Mouse (Mus musculus): ENCODE data around the gene Dmc1. TPM values are rescaled to one million over a fixed set of nuclear protein-coding genes. Genes with fewer than 3 reads are reported as not detected.
A peak's percentile ranks its signal among the peaks of the same experiment; 100 is the strongest.

The Dmc1 gene
- polyA plus RNA-seq, 1 experiment from 2014 or later = 1.8 TPM

DNA sequence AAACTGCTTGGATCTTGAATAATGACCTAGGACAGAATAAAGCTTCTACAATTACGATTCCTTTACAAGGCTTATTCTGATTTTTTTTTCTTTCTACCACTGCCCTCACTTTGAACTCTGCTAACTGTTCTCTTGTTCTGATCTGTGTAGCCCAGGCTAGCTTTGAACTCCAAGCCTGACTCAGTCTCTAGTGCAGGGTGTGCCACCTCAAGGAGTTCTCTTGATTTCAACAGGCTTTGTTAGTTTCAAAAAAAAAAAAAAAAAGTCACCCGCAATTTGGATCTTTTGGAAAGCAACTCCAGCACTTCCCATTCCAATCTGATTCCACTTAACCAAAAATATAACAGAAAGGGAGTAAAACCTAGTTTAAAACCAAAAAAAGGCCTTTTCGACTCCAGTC lies 59.4 kb downstream of the Dmc1 start:
- Histone ChIP-seq H3K4me1 (ENCODE audit: control insufficient read depth in 2 of 2, insufficient read depth in 2 of 2, low read length in 2 of 2) (peaks cover 7 to 18% of the 10 kb centered on the region in 2 experiments), H3K4me3 (ENCODE audit: control insufficient read depth in 1 of 2, insufficient read depth in 1 of 2, low read depth in 1 of 2, low read length in 2 of 2) (peak overlapping the region; percentile 97), H3K9me3 (ENCODE audit: control insufficient read depth, low read length) (no peaks in the 10 kb centered on the region), H3K27me3 (ENCODE audit: control insufficient read depth, insufficient read depth, low read length) (no peaks in the 10 kb centered on the region), H3K27ac (replicated peaks in 1 of 2; ENCODE audit: control insufficient read depth in 1 of 2, insufficient read depth in 1 of 2, low read depth in 2 of 2, low read length in 2 of 2) (peak overlapping the region; percentile 98 to 99), H3K36me3 (ENCODE audit: control insufficient read depth, insufficient read depth, low read length) (peaks cover 38% of the 10 kb centered on the region), H3K9ac (ENCODE audit: low read length) (peak overlapping the region; percentile 99), H3K4me2 (ENCODE audit: low read length) (peak overlapping the region; percentile 79)
- no peak for ATAC-seq (ENCODE audit: insufficient number of reproducible peaks, insufficient read depth, low FRiP score, low read depth)
- WGBS = 4% methylated on average over 3 of the region's 3 CpGs

- H3K27ac ChIP-seq (replicated peaks in 1 of 2; ENCODE audit: control insufficient read depth in 1 of 2, insufficient read depth in 1 of 2, low read depth in 2 of 2, low read length in 2 of 2) = no peak overlapping the region
- 85% methylated on average over 3 of the region's 3 CpGs for WGBS
Measured at GRCm38 (mm10) chr15:79543968-79544367, 60.9 kb downstream of the Dmc1 start.

GRCm38 (mm10) chr15:79533796-79534195 lies 71.1 kb downstream of the Dmc1 start:
- H3K27me3 ChIP-seq (ENCODE audit: control insufficient read depth, insufficient read depth, low read length) = no peaks in the 10 kb centered on the region
- WGBS = 88% methylated on average over 3 of the region's 3 CpGs
- H3K27ac ChIP-seq (replicated peaks in 1 of 2; ENCODE audit: control insufficient read depth in 1 of 2, insufficient read depth in 1 of 2, low read depth in 2 of 2, low read length in 2 of 2) = no peak overlapping the region; a peak in 1 of 4 replicates
- peaks cover 100% of the 10 kb centered on the region for H3K36me3 ChIP-seq (ENCODE audit: control insufficient read depth, insufficient read depth, low read length)
- H3K4me2 ChIP-seq (ENCODE audit: low read length) = no peak overlapping the region
- no peak overlapping the region for H3K4me3 ChIP-seq (ENCODE audit: control insufficient read depth in 1 of 2, insufficient read depth in 1 of 2, low read depth in 1 of 2, low read length in 2 of 2)
- no peaks in the 10 kb centered on the region for H3K9me3 ChIP-seq (ENCODE audit: control insufficient read depth, low read length)
- no peak overlapping the region for H3K9ac ChIP-seq (ENCODE audit: low read length)
- no peak for ATAC-seq (ENCODE audit: insufficient number of reproducible peaks, insufficient read depth, low FRiP score, low read depth)
- H3K4me1 ChIP-seq (ENCODE audit: control insufficient read depth in 2 of 2, insufficient read depth in 2 of 2, low read length in 2 of 2) = no peaks in the 10 kb centered on the region

More at GRCm38 (mm10) chr15:79543968-79544367, 60.9 kb downstream of the Dmc1 start:
- no peaks in the 10 kb centered on the region for H3K9me3 ChIP-seq (ENCODE audit: control insufficient read depth, low read length)
- H3K4me1 ChIP-seq (ENCODE audit: control insufficient read depth in 2 of 2, insufficient read depth in 2 of 2, low read length in 2 of 2) = peaks cover 7 to 18% of the 10 kb centered on the region in 2 experiments
- H3K4me2 ChIP-seq (ENCODE audit: low read length) = peak overlapping the region; percentile 79
- ATAC-seq (ENCODE audit: insufficient number of reproducible peaks, insufficient read depth, low FRiP score, low read depth) = no peak
- H3K36me3 ChIP-seq (ENCODE audit: control insufficient read depth, insufficient read depth, low read length) = peaks cover 54% of the 10 kb centered on the region
- H3K9ac ChIP-seq (ENCODE audit: low read length) = no peak overlapping the region
- peak overlapping the region in 1 of 2 experiments; percentile 97; a peak in 1 of 4 replicates for H3K4me3 ChIP-seq (ENCODE audit: control insufficient read depth in 1 of 2, insufficient read depth in 1 of 2, low read depth in 1 of 2, low read length in 2 of 2)
- H3K27me3 ChIP-seq (ENCODE audit: control insufficient read depth, insufficient read depth, low read length) = no peaks in the 10 kb centered on the region

DNA sequence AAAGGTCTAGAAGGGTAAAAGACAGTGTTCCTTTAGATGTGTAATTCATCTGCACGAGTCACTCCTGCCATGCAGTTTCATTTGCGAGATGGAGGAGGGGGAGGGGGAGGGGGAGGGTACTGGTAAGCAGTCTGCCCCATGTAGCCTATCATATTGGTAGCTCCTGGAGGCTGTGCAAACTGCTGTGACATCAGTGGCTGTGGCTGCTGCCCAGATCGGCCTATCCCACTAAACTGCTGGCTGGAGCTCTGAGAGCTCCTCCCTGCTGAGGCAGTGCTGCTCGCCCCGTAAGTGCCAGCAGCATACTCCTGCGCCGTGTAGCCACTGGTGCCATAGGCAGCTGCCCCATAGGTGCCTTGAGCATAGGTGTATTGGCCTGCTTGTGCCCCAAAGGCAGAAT lies 75.0 kb downstream of the Dmc1 start:
- H3K4me2 ChIP-seq (ENCODE audit: low read length) = no peak overlapping the region
- no peak overlapping the region for H3K27ac ChIP-seq (replicated peaks in 1 of 2; ENCODE audit: control insufficient read depth in 1 of 2, insufficient read depth in 1 of 2, low read depth in 2 of 2, low read length in 2 of 2)
- H3K4me3 ChIP-seq (ENCODE audit: control insufficient read depth in 1 of 2, insufficient read depth in 1 of 2, low read depth in 1 of 2, low read length in 2 of 2) = no peak overlapping the region
- peaks cover 98% of the 10 kb centered on the region for H3K36me3 ChIP-seq (ENCODE audit: control insufficient read depth, insufficient read depth, low read length)
- H3K4me1 ChIP-seq (ENCODE audit: control insufficient read depth in 2 of 2, insufficient read depth in 2 of 2, low read length in 2 of 2) = no peaks in the 10 kb centered on the region
- no peak overlapping the region for H3K9ac ChIP-seq (ENCODE audit: low read length)
- ATAC-seq (ENCODE audit: insufficient number of reproducible peaks, insufficient read depth, low FRiP score, low read depth) = no peak
- no peaks in the 10 kb centered on the region for H3K27me3 ChIP-seq (ENCODE audit: control insufficient read depth, insufficient read depth, low read length)
- no peaks in the 10 kb centered on the region for H3K9me3 ChIP-seq (ENCODE audit: control insufficient read depth, low read length)
- 69% methylated on average over 7 of the region's 7 CpGs for WGBS

DNA sequence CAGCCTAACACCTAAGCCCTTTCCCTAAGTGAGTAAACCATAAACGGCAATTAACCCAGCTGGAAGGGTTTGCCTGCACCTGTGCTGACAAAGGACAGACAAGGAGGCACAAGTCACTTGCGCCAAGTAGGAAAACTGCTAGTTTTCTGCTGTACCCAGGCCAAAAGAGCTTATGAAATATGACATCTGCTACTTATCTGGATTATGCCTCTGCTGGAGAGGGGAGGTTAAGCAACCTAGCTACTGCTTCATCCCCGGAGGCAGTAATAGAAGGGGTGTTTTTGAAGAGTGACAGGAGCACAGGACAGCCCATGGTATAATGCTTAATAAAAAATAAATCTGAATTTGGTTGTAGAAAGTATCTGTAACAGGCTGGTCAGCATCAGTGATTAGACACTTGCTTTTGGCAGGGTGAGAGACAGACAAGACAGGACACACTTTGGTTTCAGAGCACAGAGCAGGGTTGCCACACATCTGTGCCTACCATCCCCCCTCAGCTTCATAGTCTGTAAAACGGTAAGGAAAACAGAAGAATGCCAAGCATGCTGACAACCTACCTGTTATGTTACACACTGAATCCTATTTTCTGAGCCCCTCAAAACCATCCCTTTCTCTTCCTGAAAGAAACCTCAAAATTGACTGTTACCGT lies 76.8 kb downstream of the Dmc1 start:
- Histone ChIP-seq H3K4me3 (ENCODE audit: control insufficient read depth in 1 of 2, insufficient read depth in 1 of 2, low read depth in 1 of 2, low read length in 2 of 2) (no peak overlapping the region), H3K4me2 (ENCODE audit: low read length) (no peak overlapping the region), H3K9ac (ENCODE audit: low read length) (no peak overlapping the region), H3K4me1 (ENCODE audit: control insufficient read depth in 2 of 2, insufficient read depth in 2 of 2, low read length in 2 of 2) (no peaks in the 10 kb centered on the region), H3K36me3 (ENCODE audit: control insufficient read depth, insufficient read depth, low read length) (peaks cover 98% of the 10 kb centered on the region), H3K9me3 (ENCODE audit: control insufficient read depth, low read length) (no peaks in the 10 kb centered on the region), H3K27me3 (ENCODE audit: control insufficient read depth, insufficient read depth, low read length) (no peaks in the 10 kb centered on the region), H3K27ac (replicated peaks in 1 of 2; ENCODE audit: control insufficient read depth in 1 of 2, insufficient read depth in 1 of 2, low read depth in 2 of 2, low read length in 2 of 2) (no peak overlapping the region)
- ATAC-seq (ENCODE audit: insufficient number of reproducible peaks, insufficient read depth, low FRiP score, low read depth) = no peak
- WGBS = 75% methylated on average over 5 of the region's 5 CpGs

- no peak overlapping the region for H3K4me3 ChIP-seq (ENCODE audit: control insufficient read depth in 1 of 2, insufficient read depth in 1 of 2, low read depth in 1 of 2, low read length in 2 of 2)
- no peak overlapping the region; a peak in 1 of 4 replicates for H3K27ac ChIP-seq (replicated peaks in 1 of 2; ENCODE audit: control insufficient read depth in 1 of 2, insufficient read depth in 1 of 2, low read depth in 2 of 2, low read length in 2 of 2)
- H3K4me2 ChIP-seq (ENCODE audit: low read length) = no peak overlapping the region
- H3K36me3 ChIP-seq (ENCODE audit: control insufficient read depth, insufficient read depth, low read length) = peaks cover 96% of the 10 kb centered on the region
- H3K27me3 ChIP-seq (ENCODE audit: control insufficient read depth, insufficient read depth, low read length) = no peaks in the 10 kb centered on the region
- no peaks in the 10 kb centered on the region for H3K9me3 ChIP-seq (ENCODE audit: control insufficient read depth, low read length)
- no peaks in the 10 kb centered on the region for H3K4me1 ChIP-seq (ENCODE audit: control insufficient read depth in 2 of 2, insufficient read depth in 2 of 2, low read length in 2 of 2)
- 76% methylated on average over 4 of the region's 4 CpGs for whole genome bisulfite sequencing
- no peak overlapping the region for H3K9ac ChIP-seq (ENCODE audit: low read length)
- no peak for ATAC-seq (ENCODE audit: insufficient number of reproducible peaks, insufficient read depth, low FRiP score, low read depth)
Measured at GRCm38 (mm10) chr15:79527192-79527591, 77.7 kb downstream of the Dmc1 start.

GRCm38 (mm10) chr15:79525979-79526768 lies 78.7 kb downstream of the Dmc1 start:
- Histone ChIP-seq H3K4me1 (ENCODE audit: control insufficient read depth in 2 of 2, insufficient read depth in 2 of 2, low read length in 2 of 2) (no peaks in the 10 kb centered on the region), H3K4me2 (ENCODE audit: low read length) (no peak overlapping the region), H3K9ac (ENCODE audit: low read length) (no peak overlapping the region), H3K9me3 (ENCODE audit: control insufficient read depth, low read length) (no peaks in the 10 kb centered on the region), H3K27me3 (ENCODE audit: control insufficient read depth, insufficient read depth, low read length) (no peaks in the 10 kb centered on the region), H3K27ac (replicated peaks in 1 of 2; ENCODE audit: control insufficient read depth in 1 of 2, insufficient read depth in 1 of 2, low read depth in 2 of 2, low read length in 2 of 2) (peak overlapping the region in 1 of 2 experiments; percentile 30; a peak in 1 of 4 replicates), H3K36me3 (ENCODE audit: control insufficient read depth, insufficient read depth, low read length) (peaks cover 86% of the 10 kb centered on the region), H3K4me3 (ENCODE audit: control insufficient read depth in 1 of 2, insufficient read depth in 1 of 2, low read depth in 1 of 2, low read length in 2 of 2) (no peak overlapping the region)
- 59% methylated on average over 9 of the region's 9 CpGs for WGBS
- ATAC-seq (ENCODE audit: insufficient number of reproducible peaks, insufficient read depth, low FRiP score, low read depth) = no peak

Data from heart, embryonic 14.5 days (tissue).